In genomic region chr11:116643579-116644224, GRCm38 (mm10) we compare ENCODE assay signal across 8 mouse cellular contexts. TPM values are rescaled to one million over a fixed set of nuclear protein-coding genes. Genes with fewer than 3 reads are reported as not detected.
DNase-seq lines count a peak whose midpoint lies in the region; ATAC-seq lines count a peak whose summit lies in the region.

No protein-coding gene starts in this region.

- H3K27ac ChIP-seq in liver, embryonic 12.5 days, result no peak overlapping the region
- 0 out of 2 replicates have a peak overlapping the region, but pooled peaks have one; percentile 60 for H3K27ac ChIP-seq in hindbrain, embryonic 12.5 days
- H3K27ac ChIP-seq in neural tube, embryonic 11.5 days (ENCODE audit: low read depth, low read length), result no peak overlapping the region

- no peak for DNase-seq in liver
- peak; percentile 63 for DNase-seq in embryo, embryonic 9.5 days (ENCODE audit: extremely low spot score)
- DNase-seq in neural tube, embryonic 11.5 days (ENCODE audit: low spot score), result no peak
- no peak for DNase-seq in layer of hippocampus, postnatal 10 days (ENCODE audit: low spot score in 2 of 2)
- DNase-seq in urinary bladder, postnatal 10 days (ENCODE audit: low spot score), result no peak

- H3K27me3 ChIP-seq in liver, embryonic 12.5 days (replicated peaks), result peaks cover 30% of the 10 kb centered on the region
- 0 out of 2 replicates have a peak, but pooled peaks cover 10% of the 10 kb centered on the region for H3K27me3 ChIP-seq in hindbrain, embryonic 12.5 days
- no peaks in the 10 kb centered on the region for H3K27me3 ChIP-seq in neural tube, embryonic 11.5 days (ENCODE audit: control insufficient read depth, insufficient read depth, low read length)

- H3K4me2 ChIP-seq in liver, embryonic 12.5 days, result peak overlapping the region; percentile 44
- H3K4me2 ChIP-seq in hindbrain, embryonic 12.5 days (replicated peaks), result peak overlapping the region; percentile 54
- H3K4me2 ChIP-seq in neural tube, embryonic 11.5 days (ENCODE audit: low read depth), result peak overlapping the region; percentile 40

- no peak for ATAC-seq in liver, embryonic 12.5 days
- peak; percentile 56 for ATAC-seq in hindbrain, embryonic 12.5 days (ENCODE audit: low FRiP score)
- ATAC-seq in neural tube, embryonic 11.5 days (ENCODE audit: insufficient read depth, low FRiP score, low TSS enrichment), result peak; percentile 53
- no peak for ATAC-seq in megakaryocyte-erythroid progenitor cell, adult 5-6 weeks (replicated peaks; ENCODE audit: low FRiP score, low TSS enrichment, poor library complexity, severe bottlenecking)

- H3K4me3 ChIP-seq in liver, embryonic 12.5 days, result no peak overlapping the region
- H3K4me3 ChIP-seq in hindbrain, embryonic 12.5 days, result peak overlapping the region; percentile 11; the same call in 1 of the 2 replicates
- no peak overlapping the region for H3K4me3 ChIP-seq in neural tube, embryonic 11.5 days (ENCODE audit: low read depth, low read length)

- 22% methylated on average over 19 of the region's 19 CpGs for whole genome bisulfite sequencing in liver, embryonic 12.5 days (ENCODE audit: insufficient replicate concordance)
- WGBS in hindbrain, embryonic 12.5 days, result 5% methylated on average over 19 of the region's 19 CpGs
- WGBS in neural tube, embryonic 11.5 days, result 6% methylated on average over 19 of the region's 19 CpGs

- H3K4me1 ChIP-seq in liver, embryonic 12.5 days, result peaks cover 43% of the 10 kb centered on the region
- peaks cover 26% of the 10 kb centered on the region for H3K4me1 ChIP-seq in hindbrain, embryonic 12.5 days
- H3K4me1 ChIP-seq in neural tube, embryonic 11.5 days (ENCODE audit: control insufficient read depth, insufficient read depth, low read length), result peaks cover 9% of the 10 kb centered on the region; the same call in 1 of the 2 replicates

- H3K36me3 ChIP-seq in liver, embryonic 12.5 days, result no peaks in the 10 kb centered on the region
- H3K36me3 ChIP-seq in hindbrain, embryonic 12.5 days, result no peaks in the 10 kb centered on the region
- no peaks in the 10 kb centered on the region for H3K36me3 ChIP-seq in neural tube, embryonic 11.5 days (ENCODE audit: control insufficient read depth, insufficient read depth, low read length)

- no peak overlapping the region for H3K9ac ChIP-seq in liver, embryonic 12.5 days
- peak overlapping the region; percentile 37; the same call in 1 of the 2 replicates for H3K9ac ChIP-seq in hindbrain, embryonic 12.5 days
- peak overlapping the region; percentile 49; the same call in 1 of the 2 replicates for H3K9ac ChIP-seq in neural tube, embryonic 11.5 days (ENCODE audit: low read length)

- no peaks in the 10 kb centered on the region for H3K9me3 ChIP-seq in liver, embryonic 12.5 days (replicated peaks)
- H3K9me3 ChIP-seq in hindbrain, embryonic 12.5 days (replicated peaks), result no peaks in the 10 kb centered on the region
- no peaks in the 10 kb centered on the region for H3K9me3 ChIP-seq in neural tube, embryonic 11.5 days (ENCODE audit: control insufficient read depth, low read length)

RNA-seq across cellular contexts. Expression of gene Prcd, which starts 9.6 kb away (rescaled TPM):
- 0.19 and 0.41 TPM in 2 replicates for polyA plus RNA-seq in liver, embryonic 12.5 days (2016; fragmentation: Nextera tagmentation; extraction: Ambion mirVana)
- 0.34 and 0.43 TPM in 2 replicates for polyA plus RNA-seq in hindbrain, embryonic 12.5 days (2016; fragmentation: Nextera tagmentation; extraction: Ambion mirVana)
- 0.37 and 0.53 TPM in 2 replicates for polyA plus RNA-seq in neural tube, embryonic 11.5 days (2014; fragmentation: Nextera tagmentation; extraction: Ambion mirVana)
- total RNA-seq in layer of hippocampus, postnatal 10 days (2021), result 1 to 10 TPM; 3.4 to 3.8 TPM
- 2.1 TPM in 1 of 2 replicates, not detected in the other for total RNA-seq in megakaryocyte-erythroid progenitor cell, adult 5-6 weeks (2014; fragmentation: Nextera tagmentation)
- total RNA-seq in megakaryocyte-erythroid progenitor cell, adult 5-6 weeks (2017), result not detected in 2 replicates

RNA-seq across cellular contexts. Expression of gene Cygb, which starts 10.4 kb away (rescaled TPM):
- polyA plus RNA-seq in liver, embryonic 12.5 days (2016; fragmentation: Nextera tagmentation; extraction: Ambion mirVana), result 0.83 and 1.2 TPM in 2 replicates
- 4.5 and 5.9 TPM in 2 replicates for polyA plus RNA-seq in hindbrain, embryonic 12.5 days (2016; fragmentation: Nextera tagmentation; extraction: Ambion mirVana)
- polyA plus RNA-seq in neural tube, embryonic 11.5 days (2014; fragmentation: Nextera tagmentation; extraction: Ambion mirVana), result 2.3 and 3.0 TPM in 2 replicates
- 10 to 100 TPM; 33.0 to 42.3 TPM for total RNA-seq in layer of hippocampus, postnatal 10 days (2021)
- not detected in 2 replicates for total RNA-seq in megakaryocyte-erythroid progenitor cell, adult 5-6 weeks (2014; fragmentation: Nextera tagmentation)
- total RNA-seq in megakaryocyte-erythroid progenitor cell, adult 5-6 weeks (2017), result not detected in 2 replicates

RNA-seq across cellular contexts. Expression of gene Rhbdf2, which starts 16.9 kb away (rescaled TPM):
- 8.0 and 8.5 TPM in 2 replicates for polyA plus RNA-seq in liver, embryonic 12.5 days (2016; fragmentation: Nextera tagmentation; extraction: Ambion mirVana)
- polyA plus RNA-seq in hindbrain, embryonic 12.5 days (2016; fragmentation: Nextera tagmentation; extraction: Ambion mirVana), result 3.7 and 4.5 TPM in 2 replicates
- polyA plus RNA-seq in neural tube, embryonic 11.5 days (2014; fragmentation: Nextera tagmentation; extraction: Ambion mirVana), result 4.9 and 5.3 TPM in 2 replicates
- 1 to 10 TPM in 1 of 2 experiments, under 1 TPM in 1; 0.94 to 1.5 TPM for total RNA-seq in layer of hippocampus, postnatal 10 days (2021)
- 4.1 and 6.1 TPM in 2 replicates for total RNA-seq in megakaryocyte-erythroid progenitor cell, adult 5-6 weeks (2014; fragmentation: Nextera tagmentation)
- total RNA-seq in megakaryocyte-erythroid progenitor cell, adult 5-6 weeks (2017), result 1.3 and 3.3 TPM in 2 replicates

RNA-seq across cellular contexts. Expression of gene Aanat, which starts 57.5 kb away (rescaled TPM):
- polyA plus RNA-seq in liver, embryonic 12.5 days (2016; fragmentation: Nextera tagmentation; extraction: Ambion mirVana), result not detected in 2 replicates
- polyA plus RNA-seq in hindbrain, embryonic 12.5 days (2016; fragmentation: Nextera tagmentation; extraction: Ambion mirVana), result 0.15 TPM in 1 of 2 replicates, not detected in the other
- polyA plus RNA-seq in neural tube, embryonic 11.5 days (2014; fragmentation: Nextera tagmentation; extraction: Ambion mirVana), result not detected in 2 replicates
- under 1 TPM in 1 of 2 experiments, not detected in 1; 0.34 TPM for total RNA-seq in layer of hippocampus, postnatal 10 days (2021)
- total RNA-seq in megakaryocyte-erythroid progenitor cell, adult 5-6 weeks (2014; fragmentation: Nextera tagmentation), result not detected in 2 replicates
- not detected in 2 replicates for total RNA-seq in megakaryocyte-erythroid progenitor cell, adult 5-6 weeks (2017)

Comparison
In these comparisons a context has a peak if more than half of its experiments do, and no peak if none do; other contexts are left out.
1. ATAC-seq: peak in hindbrain, embryonic 12.5 days (single experiment) and neural tube, embryonic 11.5 days (single experiment); none in liver, embryonic 12.5 days (single experiment) and megakaryocyte-erythroid progenitor cell, adult 5-6 weeks (single experiment).
2. Peak in every context shown above with its lines, with median percentiles within 50 percentile points of each other: H3K4me2 ChIP-seq.